Mouse (Mus musculus): ENCODE data around the gene Itgbl1.
"Not testable (repeated sequence)": the region's sequence is repeated elsewhere in the genome, so short reads cannot be mapped to it uniquely, and the experiment has no call there.

The Itgbl1 gene

GRCm38 (mm10) chr14:123659921-123660385 lies at the start of gene Itgbl1:
Gene Itgbl1, plus strand, starts transcription at chr14:123659971.
- DNase-seq (ENCODE audit: low spot score in 2 of 2), result no peak

- DNase-seq (ENCODE audit: low spot score in 2 of 2), result no peak
Observed at GRCm38 (mm10) chr14:123622969-123623368, 36.8 kb upstream of the Itgbl1 start.

GRCm38 (mm10) chr14:123626501-123627179 lies 33.1 kb upstream of the Itgbl1 start, which contains the start of gene Nalcn:
Gene Nalcn, minus strand, starts transcription at chr14:123627144.
- DNase-seq (ENCODE audit: low spot score in 2 of 2), result no peak

- DNase-seq (ENCODE audit: low spot score in 2 of 2), result no peak
Observed at GRCm38 (mm10) chr14:123627180-123627562, 32.6 kb upstream of the Itgbl1 start.

GRCm38 (mm10) chr14:123661091-123661491 lies 1.3 kb downstream of the Itgbl1 start:
- DNase-seq (ENCODE audit: low spot score in 2 of 2), result no peak

GRCm38 (mm10) chr14:123662386-123662785 lies 2.6 kb downstream of the Itgbl1 start:
- DNase-seq (ENCODE audit: low spot score in 2 of 2), result no peak

GRCm38 (mm10) chr14:123663206-123663605 lies 3.4 kb downstream of the Itgbl1 start:
- no peak for DNase-seq (ENCODE audit: low spot score in 2 of 2)

GRCm38 (mm10) chr14:123664451-123664850 lies 4.7 kb downstream of the Itgbl1 start:
- no peak for DNase-seq (ENCODE audit: low spot score in 2 of 2)

GRCm38 (mm10) chr14:123671076-123671475 lies 11.3 kb downstream of the Itgbl1 start:
- not testable (repeated sequence) for DNase-seq (ENCODE audit: low spot score in 2 of 2)

GRCm38 (mm10) chr14:123678091-123678490 lies 18.3 kb downstream of the Itgbl1 start:
- DNase-seq (ENCODE audit: low spot score in 2 of 2), result no peak

GRCm38 (mm10) chr14:123714751-123715150 lies 55.0 kb downstream of the Itgbl1 start:
- DNase-seq (ENCODE audit: low spot score in 2 of 2), result no peak

GRCm38 (mm10) chr14:123742055-123742454 lies 82.3 kb downstream of the Itgbl1 start:
- DNase-seq (ENCODE audit: low spot score in 2 of 2), result no peak

- no peak for DNase-seq (ENCODE audit: low spot score in 2 of 2)
Observed at GRCm38 (mm10) chr14:123751017-123751416, 91.2 kb downstream of the Itgbl1 start.

- no peak for DNase-seq (ENCODE audit: low spot score in 2 of 2)
Observed at GRCm38 (mm10) chr14:123759534-123759933, 99.8 kb downstream of the Itgbl1 start.

GRCm38 (mm10) chr14:123760079-123760478 lies 100.3 kb downstream of the Itgbl1 start:
- no peak for DNase-seq (ENCODE audit: low spot score in 2 of 2)

- DNase-seq (ENCODE audit: low spot score in 2 of 2), result no peak
Observed at GRCm38 (mm10) chr14:123801744-123802143, 142.0 kb downstream of the Itgbl1 start.

- DNase-seq (ENCODE audit: low spot score in 2 of 2), result no peak
Observed at GRCm38 (mm10) chr14:123837662-123838061, 177.9 kb downstream of the Itgbl1 start.

GRCm38 (mm10) chr14:123843675-123844425 lies 184.1 kb downstream of the Itgbl1 start:
- no peak for DNase-seq (ENCODE audit: low spot score in 2 of 2)

GRCm38 (mm10) chr14:123864531-123864930 lies 204.8 kb downstream of the Itgbl1 start:
- no peak for DNase-seq (ENCODE audit: low spot score in 2 of 2)

GRCm38 (mm10) chr14:123865779-123866726 lies 206.3 kb downstream of the Itgbl1 start:
- DNase-seq (ENCODE audit: low spot score in 2 of 2), result no peak

- no peak for DNase-seq (ENCODE audit: low spot score in 2 of 2)
Observed at GRCm38 (mm10) chr14:123927903-123928302, 268.1 kb downstream of the Itgbl1 start.

GRCm38 (mm10) chr14:123966531-123966930 lies 306.8 kb downstream of the Itgbl1 start:
- no peak for DNase-seq (ENCODE audit: low spot score in 2 of 2)

All from thymus, postnatal 10 days (tissue).